34 mouse cellular contexts compared by ENCODE assay signal in the genomic region with DNA sequence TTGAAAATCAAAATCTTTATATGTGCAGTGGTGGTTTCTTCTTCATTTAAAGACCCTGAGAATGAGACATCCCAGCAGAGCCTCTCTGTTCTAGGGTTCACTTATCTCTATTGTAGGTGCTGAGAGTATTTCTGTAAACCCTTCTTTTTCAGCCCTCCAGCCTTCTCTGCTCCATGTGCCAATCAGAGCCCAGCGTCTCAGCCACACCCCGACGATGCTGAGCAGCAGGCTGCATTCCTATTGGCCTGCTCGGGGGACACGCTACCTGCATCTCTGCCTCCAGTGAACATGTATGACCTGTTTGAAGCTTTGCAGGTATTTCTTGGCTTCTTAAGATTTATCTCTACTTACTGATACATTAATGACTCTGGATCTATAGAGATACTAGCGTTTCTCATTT.
"Had no signal": no experiment of that assay in that cellular context is flagged by ENCODE, and none has a peak within 500 bp of the region (broad histone marks: within the 10 kb centered on the region; RNA-seq: fewer than 3 reads in every experiment).

No protein-coding gene starts in this region.

- DNase-seq: heart, postnatal 14 days; heart, postnatal 36 days; heart, postnatal 4 days; kidney, adult 11 months; kidney, adult 18-20 months; kidney, adult 2 months; kidney, adult 8-10 months; kidney, adult 9 months; kidney, postnatal 10 days; kidney, postnatal 14 days; kidney, postnatal 25 days; kidney, postnatal 36 days; kidney, postnatal 4 days; layer of hippocampus, adult 9-11 months; layer of hippocampus, postnatal 36 days had no signal

- H3K27me3 ChIP-seq: heart, embryonic 12.5 days; heart, embryonic 13.5 days; heart, embryonic 15.5 days; hindbrain, embryonic 12.5 days; hindbrain, embryonic 13.5 days; hindbrain, embryonic 15.5 days; intestine, embryonic 15.5 days; kidney, embryonic 15.5 days had no signal

- ATAC-seq: hindbrain, embryonic 16.5 days; hindbrain, postnatal 0 days; inflammation-experienced regulatory T-cells, adult 6 months; intestine, embryonic 15.5 days; intestine, embryonic 16.5 days; intestine, postnatal 0 days had no signal

- H3K9ac ChIP-seq: heart, embryonic 12.5 days; heart, embryonic 13.5 days; heart, embryonic 15.5 days; hindbrain, embryonic 12.5 days; hindbrain, embryonic 13.5 days; hindbrain, embryonic 14.5 days; hindbrain, embryonic 15.5 days; intestine, embryonic 15.5 days; kidney, embryonic 15.5 days had no signal

- H3K4me3 ChIP-seq: heart, embryonic 10.5 days; heart, embryonic 12.5 days; heart, embryonic 13.5 days; heart, embryonic 15.5 days; hindbrain, embryonic 10.5 days; hindbrain, embryonic 12.5 days; hindbrain, embryonic 13.5 days; hindbrain, embryonic 15.5 days; intestine, embryonic 15.5 days; kidney, embryonic 15.5 days; layer of hippocampus, adult 2 months had no signal

- H3K27ac ChIP-seq: heart, embryonic 10.5 days; heart, embryonic 13.5 days; heart, embryonic 15.5 days; hindbrain, embryonic 10.5 days; hindbrain, embryonic 12.5 days; hindbrain, embryonic 13.5 days; hindbrain, embryonic 14.5 days; hindbrain, embryonic 15.5 days; hindbrain, postnatal 0 days; intestine, embryonic 15.5 days; kidney, embryonic 15.5 days; kidney, postnatal 0 days; layer of hippocampus, adult 2 months had no signal

- H3K9me3 ChIP-seq: heart, embryonic 10.5 days; heart, embryonic 12.5 days; heart, embryonic 13.5 days; heart, embryonic 15.5 days; hindbrain, embryonic 10.5 days; hindbrain, embryonic 12.5 days; hindbrain, embryonic 13.5 days; hindbrain, embryonic 15.5 days; intestine, embryonic 15.5 days; kidney, embryonic 15.5 days had no signal

- H3K4me2 ChIP-seq: heart, embryonic 11.5 days; heart, embryonic 12.5 days; heart, embryonic 13.5 days; heart, embryonic 15.5 days; hindbrain, embryonic 12.5 days; hindbrain, embryonic 13.5 days; hindbrain, embryonic 14.5 days; hindbrain, embryonic 15.5 days; intestine, embryonic 15.5 days; kidney, embryonic 15.5 days had no signal

- H3K4me1 ChIP-seq: heart, embryonic 10.5 days; hindbrain, embryonic 10.5 days; hindbrain, embryonic 12.5 days; hindbrain, embryonic 13.5 days; hindbrain, embryonic 15.5 days; intestine, embryonic 15.5 days; kidney, embryonic 15.5 days had no signal
